Mouse (Mus musculus) frontal cortex, adult 2 months (tissue): Measurements from ENCODE around the gene Nfkbib. TPM values are rescaled to one million over a fixed set of nuclear protein-coding genes. Genes with fewer than 3 reads are reported as not detected.

ENCODE experiments used
- DNase-seq, 2 experiments: peaks; one replicate each; pipeline ENCODE4 v3.0.0; 2022; ENCODE audit warnings: low spot score in 1 of 2; ENCODE audit errors: extremely low spot score in 1 of 2
- polyA plus RNA-seq: library from polyadenylated mRNA; depleted of rRNA; stranded (reverse); fragments of >200 nt; gene quantifications from 2 replicates; pipeline ENCODE4 v1.2.3, GENCODE M21; 2012; rRNA removed

The Nfkbib gene
- polyA plus RNA-seq = 30.1 and 34.9 TPM in 2 replicates

GRCm38 (mm10) chr7:28767462-28767965 lies at the start of gene Nfkbib:
Gene Nfkbib, minus strand, starts transcription at chr7:28767512.
- DNase-seq = no peak

- no peak for DNase-seq
Measured at GRCm38 (mm10) chr7:28816920-28817319, 49.6 kb upstream of the Nfkbib start.

DNA sequence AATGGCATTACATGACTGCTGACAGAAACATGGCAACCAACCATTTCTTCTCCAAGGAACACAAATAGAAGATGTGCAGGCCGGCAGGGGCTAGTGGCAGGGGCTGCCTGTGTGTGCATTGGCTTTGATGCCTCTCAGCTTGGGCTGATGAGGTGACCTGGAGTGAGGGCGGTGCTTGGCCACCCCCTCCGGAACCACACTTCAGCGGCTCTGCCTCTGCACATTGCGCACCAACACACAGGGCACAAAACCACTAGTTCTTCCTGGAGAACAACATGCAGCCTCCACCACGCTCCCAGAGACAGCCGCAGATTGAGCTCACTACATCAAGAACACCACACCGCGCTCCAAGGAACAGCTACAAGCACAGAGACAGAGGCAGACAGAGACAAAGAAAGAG lies 48.9 kb upstream of the Nfkbib start:
- no peak for DNase-seq

DNA sequence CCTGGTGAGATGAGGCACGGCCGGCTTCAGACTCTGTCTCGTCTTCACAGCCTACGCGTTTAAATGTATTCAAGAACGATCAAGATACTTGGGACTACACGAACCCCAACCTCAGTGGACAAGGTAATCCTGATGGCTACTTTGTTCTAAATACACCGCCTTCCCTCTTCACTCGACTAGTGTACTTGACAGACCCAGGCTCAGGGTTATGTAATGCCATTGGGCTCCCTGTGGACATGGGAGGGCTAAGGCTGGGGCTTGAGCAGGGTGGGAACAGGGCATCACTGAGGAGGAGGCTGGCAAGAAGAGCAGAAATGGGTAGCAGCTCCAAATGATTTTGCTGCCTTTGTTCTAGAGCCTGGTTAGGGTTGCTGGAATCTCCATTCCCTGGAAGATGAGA lies 47.9 kb upstream of the Nfkbib start:
- DNase-seq = no peak

- DNase-seq = no peak
Measured at GRCm38 (mm10) chr7:28814306-28815034, 47.2 kb upstream of the Nfkbib start.

- no peak for DNase-seq
Measured at GRCm38 (mm10) chr7:28812949-28813348, 45.6 kb upstream of the Nfkbib start.

DNA sequence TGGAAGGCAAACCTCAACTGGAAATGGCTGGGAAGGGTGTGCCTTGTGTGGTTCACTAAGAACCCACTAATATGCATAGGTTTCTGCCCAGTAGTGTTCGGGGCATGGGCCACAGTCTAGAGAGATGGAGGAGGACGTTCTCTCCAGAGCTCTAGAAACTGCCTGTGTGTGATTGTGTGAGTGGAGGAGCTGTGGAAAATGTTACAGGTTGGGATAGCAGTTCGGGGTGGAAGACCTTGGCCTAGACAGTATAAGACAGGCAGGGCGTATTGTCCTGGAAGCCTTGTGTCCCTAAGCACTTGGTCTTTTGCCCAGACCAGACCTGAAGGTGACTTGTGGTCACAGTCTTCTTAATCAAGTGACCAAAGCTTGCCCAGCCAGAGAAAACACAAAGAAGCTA lies 45.1 kb upstream of the Nfkbib start:
- no peak for DNase-seq

GRCm38 (mm10) chr7:28811640-28812275 lies 44.4 kb upstream of the Nfkbib start:
- DNase-seq = no peak

GRCm38 (mm10) chr7:28811228-28811627 lies 43.9 kb upstream of the Nfkbib start:
- peak; percentile 78 to 93 for DNase-seq

DNA sequence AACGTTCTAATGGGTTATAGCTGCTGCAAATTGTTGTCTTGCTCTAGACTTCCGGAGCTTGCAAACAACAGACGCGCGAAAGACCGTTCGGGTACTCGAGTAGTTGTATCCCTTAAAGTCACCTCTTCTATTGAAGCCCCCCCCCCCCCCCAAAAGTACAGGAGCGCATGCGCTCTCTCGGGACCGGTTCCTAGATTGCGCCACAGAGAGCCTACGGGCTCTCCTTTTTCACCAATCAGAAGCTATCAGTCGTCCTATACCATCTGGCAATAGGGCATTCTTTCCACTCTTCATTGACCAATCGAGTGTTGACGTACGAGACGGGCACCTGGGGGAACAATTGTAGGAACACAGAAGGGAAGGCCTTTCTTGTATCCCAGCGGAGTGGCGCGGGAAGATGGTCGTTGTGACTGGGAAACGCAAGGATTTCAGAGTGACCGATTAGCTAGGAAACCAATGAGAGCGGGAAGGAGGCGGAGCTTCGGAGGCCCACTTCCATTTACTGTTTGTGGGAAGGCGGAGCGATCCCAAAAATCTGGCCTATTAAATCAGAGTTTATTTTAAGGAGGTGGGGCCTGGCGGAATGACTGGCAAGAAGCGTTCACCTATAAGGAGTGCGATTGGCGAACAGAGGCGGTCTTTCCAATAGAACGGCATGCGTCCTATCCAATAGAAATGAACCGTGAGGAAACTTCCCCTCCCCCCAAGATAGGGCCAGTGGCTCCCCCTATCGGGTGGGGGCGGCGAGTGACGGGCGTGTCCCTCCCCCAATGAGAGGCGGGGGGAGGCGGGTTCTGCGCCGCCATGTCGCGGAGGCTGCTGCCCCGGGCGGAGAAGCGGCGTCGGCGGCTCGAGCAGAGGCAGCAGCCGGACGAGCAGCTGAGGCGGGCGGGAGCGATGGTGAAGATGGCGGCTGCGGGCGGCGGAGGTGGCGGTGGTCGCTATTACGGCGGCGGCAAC lies 43.1 kb upstream of the Nfkbib start:
- DNase-seq = peak; percentile 100

GRCm38 (mm10) chr7:28809401-28810089 lies 42.2 kb upstream of the Nfkbib start:
- DNase-seq = peak in 1 of 2 experiments; percentile 66

DNA sequence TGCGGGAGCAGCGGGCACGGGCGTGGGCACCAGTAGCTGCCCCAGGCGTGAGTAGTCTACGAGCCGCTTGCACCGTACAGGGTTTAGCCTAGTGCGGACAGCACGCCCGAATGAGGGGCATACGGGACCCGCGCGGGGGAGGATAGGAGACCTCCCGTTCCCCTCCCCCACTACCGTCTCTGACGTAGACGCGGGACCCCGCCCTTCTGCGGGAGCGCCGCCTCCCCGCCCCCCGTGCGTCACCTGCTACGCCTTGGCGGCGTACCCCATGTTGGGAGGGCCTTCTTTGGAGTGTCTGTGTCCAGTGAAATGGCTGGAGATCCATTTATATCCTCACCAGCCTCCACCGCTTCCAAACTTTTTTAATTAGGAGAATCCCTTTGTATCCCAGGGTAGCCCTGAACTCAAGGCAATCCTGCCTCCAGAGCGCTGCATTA lies 41.7 kb upstream of the Nfkbib start:
- peak; percentile 87 to 97 for DNase-seq

DNA sequence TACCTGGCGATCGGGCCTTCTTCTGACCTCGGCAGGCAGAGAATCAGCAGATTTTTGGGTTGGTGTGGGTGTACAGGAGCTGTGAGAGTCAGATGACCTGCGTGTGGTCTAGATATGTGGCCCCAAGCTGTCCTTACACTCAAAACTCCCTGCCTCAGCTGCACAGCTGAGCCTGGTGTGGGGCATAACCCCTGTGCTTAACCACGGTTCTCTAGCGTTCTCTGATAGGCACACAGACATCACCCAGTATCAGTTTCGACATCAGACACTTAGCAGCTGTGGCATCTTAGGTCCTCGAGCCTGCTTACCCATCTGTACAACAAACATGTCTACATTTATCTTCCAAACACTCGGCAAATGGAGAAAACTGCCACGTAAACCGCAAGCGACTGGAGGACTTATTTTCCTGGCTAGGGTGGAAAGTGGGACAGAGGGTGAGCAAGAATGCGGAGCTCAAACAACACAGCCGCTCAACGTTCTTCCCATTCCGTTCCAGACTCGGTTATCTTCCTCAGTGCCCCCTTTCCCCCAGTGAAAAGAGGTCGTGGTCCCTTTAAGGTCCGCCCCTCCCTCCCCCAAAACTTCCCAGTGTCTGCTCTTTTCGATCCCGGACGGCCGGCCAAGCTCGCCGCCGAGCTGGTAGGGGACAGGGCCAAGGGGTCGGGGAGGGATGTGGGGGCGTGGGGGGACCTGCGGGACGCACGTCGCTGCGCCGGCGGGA lies 41.1 kb upstream of the Nfkbib start, which contains the start of gene Hnrnpl:
Gene Hnrnpl, plus strand, starts transcription at position 321 of the 721 bp plus-strand sequence.
- peak in 1 of 2 experiments; percentile 52 for DNase-seq

DNA sequence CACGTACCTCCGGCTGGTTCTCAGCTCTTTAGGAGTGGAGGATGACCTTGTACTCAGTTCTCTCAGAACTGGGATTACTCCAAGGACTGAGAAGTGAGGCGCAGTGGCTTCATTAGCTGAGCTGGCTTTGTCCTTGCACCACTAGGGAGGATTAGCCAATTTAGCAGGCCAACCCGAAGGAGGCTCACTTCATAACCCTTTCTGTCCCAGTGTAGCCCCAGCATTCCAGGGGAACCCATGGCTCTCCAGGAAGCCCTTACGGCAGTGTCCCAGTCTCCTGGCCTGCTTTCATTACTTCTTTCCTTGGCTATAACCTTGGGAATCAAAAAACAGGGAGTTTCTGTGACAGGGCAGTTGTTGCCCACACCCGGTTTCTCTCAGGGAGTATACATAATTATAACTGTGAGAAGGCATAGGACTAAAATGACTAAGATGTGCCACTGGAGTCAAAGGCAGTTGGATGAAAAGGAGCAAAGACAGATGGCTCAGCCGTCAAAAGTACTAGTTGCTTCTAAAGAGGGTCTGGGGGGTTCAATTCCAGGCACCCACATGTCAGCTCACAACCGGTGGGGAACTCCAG lies 40.4 kb upstream of the Nfkbib start:
- DNase-seq = no peak

DNA sequence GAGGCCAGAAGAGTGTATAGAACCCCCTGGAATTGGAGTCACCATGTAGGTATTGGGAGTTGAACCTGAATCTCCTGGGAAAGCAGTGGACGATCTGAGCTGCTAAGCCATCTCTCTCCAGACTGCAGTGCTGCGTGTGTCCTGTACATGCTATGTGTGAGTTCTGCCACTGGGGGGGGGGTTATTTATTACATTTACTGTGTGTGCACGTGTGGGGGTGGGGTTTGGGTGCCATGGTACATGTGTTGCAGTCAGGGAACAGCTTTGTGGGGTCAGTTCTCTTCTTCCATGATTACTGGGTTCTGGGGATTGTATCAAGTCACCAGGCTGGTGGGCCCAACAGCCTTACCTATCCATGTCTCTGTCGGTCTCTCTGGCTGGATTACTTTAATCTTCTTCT lies 39.6 kb upstream of the Nfkbib start:
- no peak for DNase-seq

DNA sequence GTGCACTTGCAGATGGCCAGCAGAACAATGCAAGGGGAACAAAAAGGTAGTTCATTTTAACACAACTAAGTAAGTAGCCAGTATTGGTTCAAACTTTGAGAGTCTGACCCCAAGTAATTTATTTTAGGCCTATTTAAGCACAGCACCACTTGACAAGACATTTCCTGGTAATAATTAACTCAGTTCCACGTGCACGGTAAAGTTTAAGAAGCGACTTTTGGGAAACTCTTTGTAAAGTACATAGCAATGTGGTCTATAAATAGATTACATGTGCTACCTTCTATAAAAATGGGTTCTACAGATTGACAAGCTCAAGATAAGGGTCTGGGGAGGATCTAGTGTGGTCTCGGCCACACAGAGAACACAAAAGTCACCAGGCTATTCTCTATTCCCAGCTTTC lies 36.4 kb upstream of the Nfkbib start:
- DNase-seq = no peak

- no peak for DNase-seq
Measured at GRCm38 (mm10) chr7:28802846-28803588, 35.7 kb upstream of the Nfkbib start.

DNA sequence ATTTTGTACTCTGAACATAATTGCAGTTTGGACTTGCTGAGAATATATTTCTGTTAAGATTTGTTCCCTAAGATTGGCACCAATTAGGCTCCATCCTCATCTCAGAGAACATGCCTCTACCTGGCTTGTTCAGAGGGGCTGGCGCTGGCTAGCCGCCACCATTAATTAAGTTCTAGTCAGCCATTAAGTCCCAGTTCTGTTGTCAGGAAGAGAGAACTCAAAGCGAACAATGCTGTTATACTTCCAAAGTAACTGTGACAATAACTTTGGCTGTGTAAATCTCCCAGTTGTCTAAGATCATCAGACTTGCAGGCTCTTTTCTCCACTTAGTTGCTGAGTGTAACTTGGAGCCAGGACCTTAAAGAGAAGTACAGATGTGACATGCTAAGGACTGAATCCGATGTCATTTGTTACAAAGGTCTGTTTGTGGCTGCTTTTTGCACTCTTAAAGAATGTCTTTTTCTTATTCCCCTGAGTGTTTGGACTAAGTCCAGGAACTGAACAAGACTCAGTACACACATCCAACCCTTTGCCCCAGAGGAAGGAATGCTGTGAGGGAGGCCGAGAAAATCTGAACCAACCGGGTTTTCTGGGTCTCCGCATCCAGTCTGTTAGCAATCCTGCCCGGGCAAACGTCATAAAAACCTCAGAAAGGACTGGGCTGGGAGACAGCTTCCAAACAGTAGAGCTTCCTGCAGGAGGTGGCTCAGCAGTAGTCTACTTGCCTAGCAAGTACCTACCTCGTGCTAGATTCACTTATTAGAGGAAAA lies 34.8 kb upstream of the Nfkbib start:
- DNase-seq = no peak
